Mouse (Mus musculus) right cerebral cortex, postnatal 14 days (tissue): ENCODE results near the gene Taf3.

ENCODE experiments used
- DNase-seq: peaks from one replicate; pipeline ENCODE4 v3.0.0; 2022

The Taf3 gene

DNA sequence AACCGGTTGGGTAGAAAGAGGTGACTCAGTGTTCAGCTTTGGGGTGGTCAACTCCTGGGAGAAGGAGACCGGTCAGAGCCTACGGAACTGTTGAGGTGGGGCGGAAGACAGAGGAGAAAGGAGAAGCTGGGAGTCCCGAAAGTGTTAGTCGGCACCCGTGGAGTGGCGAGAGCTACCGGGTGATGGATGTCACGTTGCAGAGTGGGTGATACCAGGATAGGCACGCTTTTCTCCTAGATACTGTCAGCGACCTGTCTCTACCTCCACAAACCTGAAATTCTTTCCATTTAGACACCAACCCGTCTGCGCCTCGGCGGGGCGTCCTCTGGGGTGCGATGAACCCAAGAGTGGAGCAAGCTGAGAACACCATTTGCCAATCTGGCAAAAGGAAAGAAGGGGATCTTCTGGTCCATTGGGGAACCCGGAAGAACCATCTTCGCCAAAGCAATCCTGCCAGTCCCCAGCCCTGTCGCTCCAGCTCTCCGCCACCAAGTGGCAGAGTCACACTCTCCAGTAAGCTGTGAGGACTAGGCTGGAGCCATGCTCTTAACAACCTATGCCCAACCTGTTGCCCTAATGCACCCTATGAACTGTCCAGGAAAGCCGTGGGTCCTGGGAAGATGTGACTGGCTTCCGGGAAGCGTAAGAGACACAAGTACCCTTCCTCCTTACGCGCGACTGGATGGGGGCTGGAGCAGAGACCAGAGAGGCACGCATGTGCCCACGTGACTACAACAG is 159.3 kb downstream of the Taf3 start, which contains the start of gene 9230102O04Rik:
Gene 9230102O04Rik (minus strand): TSS at position 628 of the 738 bp plus-strand sequence.
- no peak for DNase-seq

DNA sequence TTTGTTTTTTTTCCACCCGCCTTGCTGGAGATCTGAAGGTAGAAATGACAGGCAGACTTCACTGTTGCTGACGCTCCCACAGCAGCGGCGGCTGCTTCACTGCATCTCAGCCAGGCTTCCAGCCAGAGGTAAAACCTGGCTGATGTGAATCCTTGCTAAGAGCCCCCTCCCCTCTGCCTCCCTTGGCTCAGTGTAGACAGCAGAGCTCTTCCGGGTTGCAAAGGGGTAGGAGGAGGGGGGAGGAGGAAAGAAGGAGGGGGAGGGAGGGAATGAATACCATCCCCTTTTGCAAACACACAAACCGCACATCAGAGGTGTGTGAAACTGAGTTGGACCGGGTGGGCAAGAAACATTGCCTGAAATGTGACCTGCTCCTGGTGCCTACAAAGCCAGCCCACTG is 160.8 kb downstream of the Taf3 start:
- DNase-seq, result no peak

DNA sequence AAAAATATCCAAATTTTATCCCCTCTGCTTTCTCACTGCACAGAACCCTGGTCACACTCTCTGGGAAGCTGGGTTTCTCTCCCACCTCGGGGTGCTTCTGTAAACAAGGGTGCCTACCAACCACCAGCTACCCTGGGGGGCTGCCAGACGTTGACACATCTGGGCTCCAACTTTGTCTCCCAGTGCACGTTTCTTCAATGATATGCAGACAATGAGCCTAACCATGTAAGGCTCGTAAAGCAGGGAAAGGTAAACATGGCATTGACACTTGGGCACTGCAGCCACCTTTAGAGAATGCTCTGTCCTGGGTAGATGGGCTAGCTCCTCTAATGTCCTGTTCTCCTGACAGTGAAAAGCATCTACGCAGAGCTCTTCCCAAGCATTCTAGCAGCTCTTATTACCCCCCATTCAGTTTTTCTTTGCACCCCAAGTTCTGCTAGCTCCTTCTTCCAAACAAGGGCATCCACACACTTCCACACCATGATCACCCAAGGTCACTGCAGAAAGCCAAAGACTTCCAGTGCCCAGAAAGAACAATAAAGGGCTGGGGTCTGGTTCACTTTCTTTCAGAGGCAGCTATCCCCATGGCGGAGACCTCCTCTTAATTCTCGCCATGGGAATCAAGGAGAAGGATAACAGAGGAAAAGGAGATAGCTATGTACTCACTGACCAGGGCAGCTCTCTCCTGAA is 161.3 kb downstream of the Taf3 start:
- no peak for DNase-seq

DNA sequence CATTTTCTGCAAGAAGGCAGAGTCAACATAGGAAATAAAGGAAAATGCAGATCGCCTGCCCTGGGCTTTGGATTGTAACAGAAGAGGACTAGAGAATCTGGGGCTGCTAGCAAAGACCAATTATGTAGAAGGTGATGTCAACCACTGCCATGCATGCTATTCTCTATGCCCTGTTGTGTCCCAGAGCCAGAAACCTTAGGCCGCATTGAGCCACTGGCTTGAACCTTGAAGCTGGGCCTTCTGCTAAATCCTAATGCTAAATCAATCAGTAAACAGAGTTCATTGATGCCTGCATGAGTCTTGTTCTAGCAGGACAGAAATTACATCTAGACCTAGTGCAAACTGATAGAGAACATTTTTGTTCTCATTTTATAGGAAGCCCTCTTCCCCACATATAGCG is 162.4 kb downstream of the Taf3 start:
- DNase-seq, result no peak

DNA sequence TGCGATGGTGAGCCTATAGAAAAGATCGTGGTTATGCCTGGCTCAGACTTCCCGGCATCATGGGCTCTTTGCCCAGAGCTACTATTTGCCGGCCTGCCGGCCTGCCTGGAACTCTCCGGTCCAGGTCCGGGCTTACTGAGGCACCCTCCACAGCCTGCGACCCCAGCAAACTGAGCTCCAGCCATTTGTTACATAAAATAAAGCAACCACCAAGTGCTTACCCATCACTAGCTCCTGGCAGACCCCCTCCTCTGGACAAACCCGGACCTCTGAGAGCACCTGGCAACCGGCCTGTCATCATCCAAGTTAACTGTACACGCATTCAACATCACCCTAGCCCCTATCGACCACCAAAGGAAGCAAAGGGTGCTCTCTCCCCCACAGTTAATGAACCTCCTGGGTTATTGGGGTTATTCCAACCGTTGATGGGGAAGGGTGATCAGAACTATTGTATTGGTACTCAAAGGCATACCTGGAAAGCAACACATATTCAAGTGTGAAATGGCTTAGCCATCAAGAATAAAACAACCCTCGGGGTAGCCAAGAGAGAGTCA is 163.1 kb downstream of the Taf3 start:
- no peak for DNase-seq

DNA sequence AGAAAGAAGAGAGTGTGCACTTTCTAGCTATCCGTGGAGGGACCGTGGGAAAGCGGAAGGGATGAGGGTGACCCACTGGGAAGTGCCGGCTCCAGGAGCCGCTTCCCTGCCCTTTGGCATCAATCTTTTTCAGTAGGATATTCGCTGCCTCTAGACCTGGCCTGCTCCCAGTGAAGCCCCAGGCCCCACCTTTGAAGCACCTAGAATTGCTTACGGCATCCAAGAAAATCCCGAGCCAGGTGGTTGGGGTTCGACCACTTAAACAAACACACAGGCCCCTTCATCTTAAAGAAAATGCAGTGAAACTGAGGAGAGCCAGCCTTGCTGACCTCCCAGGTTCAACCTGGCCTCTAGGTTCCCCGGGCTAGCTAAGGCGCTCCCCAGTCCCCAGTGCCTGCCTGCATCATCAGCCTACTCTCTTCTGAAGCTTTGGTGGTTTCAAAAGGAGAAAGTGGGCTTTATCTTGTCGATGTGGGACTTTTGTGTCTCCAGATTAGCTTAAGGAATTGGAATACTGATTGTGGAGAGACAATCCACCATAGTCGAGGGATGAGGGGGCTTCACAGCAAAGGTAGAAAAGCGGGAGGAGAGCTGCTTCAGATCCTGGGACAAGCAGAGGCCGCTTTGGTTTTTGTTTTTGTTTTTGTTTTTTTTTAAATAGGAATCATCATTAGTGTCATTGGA is 163.7 kb downstream of the Taf3 start:
- no peak for DNase-seq

DNA sequence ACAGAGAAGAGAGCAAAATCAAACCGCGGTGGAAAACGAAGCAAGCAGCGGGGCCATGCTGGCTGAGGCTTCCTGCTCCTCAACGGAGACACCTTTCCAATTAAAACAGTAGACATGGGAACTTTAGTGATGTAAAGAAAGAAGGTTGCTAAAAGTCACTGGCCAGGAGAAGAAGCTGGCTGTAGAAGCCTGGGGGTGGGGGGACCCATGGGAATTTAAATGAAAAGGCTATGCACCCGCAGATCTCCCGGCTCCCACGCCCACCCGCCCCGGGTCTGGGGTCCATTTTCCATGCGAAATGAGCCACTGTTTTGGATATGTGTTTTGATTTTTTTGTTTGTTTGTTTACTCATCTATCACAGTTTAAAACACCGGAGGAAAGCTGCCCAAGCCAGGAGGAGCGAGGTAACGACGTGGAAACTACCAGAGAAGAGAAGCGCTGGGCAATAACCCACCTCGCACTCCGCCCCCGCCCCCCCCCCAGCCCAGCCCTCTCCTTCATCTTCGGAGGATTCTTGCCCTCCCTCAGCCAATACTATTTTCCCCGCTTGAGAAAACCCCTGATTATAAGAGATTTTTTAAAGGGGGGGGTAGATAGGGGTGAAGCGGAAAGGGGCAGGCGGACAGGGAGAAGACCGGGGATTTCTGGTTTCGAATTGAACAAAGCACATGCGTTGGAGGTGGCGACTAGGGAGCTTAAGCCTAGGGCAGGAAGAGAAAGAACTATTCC is 164.4 kb downstream of the Taf3 start:
- no peak for DNase-seq

DNA sequence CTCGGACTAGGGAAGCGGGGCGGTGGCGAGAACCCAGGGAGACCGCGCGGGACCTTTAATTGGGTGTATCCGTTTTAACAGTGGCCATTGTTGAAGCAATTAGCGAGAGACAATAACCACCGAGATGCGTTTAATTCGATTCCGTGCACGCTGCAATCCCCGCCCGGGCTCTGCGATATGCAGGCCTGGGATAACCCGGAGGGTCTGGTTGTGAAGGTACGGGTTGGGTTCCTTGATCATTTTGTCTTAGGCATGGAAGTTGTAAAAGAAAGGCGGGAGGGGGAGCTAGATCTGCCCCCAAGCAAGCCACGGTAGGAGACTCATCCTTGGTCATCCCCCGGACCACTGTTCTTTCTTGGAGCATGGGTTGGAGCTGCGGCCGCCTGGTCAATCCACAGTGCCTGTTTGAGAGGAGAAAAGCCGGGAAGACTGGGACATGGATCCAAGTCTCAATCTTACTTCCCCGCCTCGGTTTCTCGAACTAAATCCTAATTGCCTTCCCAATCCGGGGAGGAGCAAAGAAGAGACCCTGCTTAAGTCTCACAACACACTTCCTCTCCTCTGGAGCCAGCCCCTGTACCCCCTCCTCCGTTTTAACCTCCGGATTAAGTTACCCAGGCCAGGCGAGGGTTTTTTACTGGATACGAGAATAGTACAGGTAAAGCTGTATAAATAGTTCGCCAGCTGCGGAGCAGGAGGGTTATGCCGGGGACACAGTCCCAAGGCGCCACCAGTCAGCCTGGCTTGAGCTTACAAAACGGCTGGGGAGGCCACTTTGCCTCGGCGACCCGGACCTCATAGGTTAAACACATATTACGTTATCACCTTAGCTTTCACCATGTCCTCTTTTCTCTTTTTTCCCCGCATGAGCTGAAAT is 165.2 kb downstream of the Taf3 start:
- no peak for DNase-seq

DNA sequence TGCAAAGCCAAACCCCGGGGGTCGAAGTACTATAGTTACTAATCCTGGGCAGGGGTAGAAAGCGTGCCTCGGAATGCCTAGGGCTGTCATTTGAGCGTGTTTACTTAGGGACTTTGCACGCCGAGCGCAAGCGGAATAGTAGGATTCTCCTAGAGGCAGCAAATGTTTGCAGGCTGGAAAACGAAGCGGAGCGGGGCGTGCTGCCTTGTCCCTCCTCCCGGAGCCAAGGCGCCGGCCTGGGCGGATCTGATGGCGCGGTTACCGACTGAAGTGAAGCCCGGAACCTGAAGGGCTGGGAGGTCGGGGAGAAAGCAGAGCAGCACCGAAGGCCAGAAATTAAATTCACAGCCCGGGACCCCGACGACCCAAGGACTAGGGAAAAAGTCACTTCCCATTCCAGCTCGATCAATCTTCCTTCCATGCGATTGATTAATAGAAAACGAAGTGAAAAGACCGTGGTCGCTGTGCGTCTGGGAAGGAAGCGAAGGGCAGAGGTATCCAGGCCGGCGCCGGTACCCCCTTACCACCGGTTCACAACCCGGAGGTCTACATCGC is 165.9 kb downstream of the Taf3 start:
- no peak for DNase-seq

DNA sequence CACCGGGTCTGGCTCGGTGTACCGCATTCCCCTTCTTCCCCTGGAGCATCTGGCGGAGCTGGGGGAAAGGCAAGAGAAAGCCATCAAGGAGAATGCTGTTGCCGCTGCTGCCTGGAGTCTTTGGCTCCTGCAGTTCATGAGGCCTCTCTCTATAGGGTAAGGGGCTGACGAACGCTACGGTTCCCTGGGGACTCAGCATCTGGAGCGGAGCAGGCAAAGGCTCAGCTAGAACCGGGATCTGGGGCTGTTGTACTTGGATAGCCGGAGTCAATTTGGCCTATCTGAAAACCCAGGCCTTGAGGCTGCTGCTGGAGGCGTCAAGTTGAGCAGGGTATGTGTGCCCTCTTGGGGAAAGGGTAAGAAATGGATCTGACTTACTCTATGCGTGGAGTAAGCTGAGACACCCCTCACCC is 166.8 kb downstream of the Taf3 start:
- no peak for DNase-seq

DNA sequence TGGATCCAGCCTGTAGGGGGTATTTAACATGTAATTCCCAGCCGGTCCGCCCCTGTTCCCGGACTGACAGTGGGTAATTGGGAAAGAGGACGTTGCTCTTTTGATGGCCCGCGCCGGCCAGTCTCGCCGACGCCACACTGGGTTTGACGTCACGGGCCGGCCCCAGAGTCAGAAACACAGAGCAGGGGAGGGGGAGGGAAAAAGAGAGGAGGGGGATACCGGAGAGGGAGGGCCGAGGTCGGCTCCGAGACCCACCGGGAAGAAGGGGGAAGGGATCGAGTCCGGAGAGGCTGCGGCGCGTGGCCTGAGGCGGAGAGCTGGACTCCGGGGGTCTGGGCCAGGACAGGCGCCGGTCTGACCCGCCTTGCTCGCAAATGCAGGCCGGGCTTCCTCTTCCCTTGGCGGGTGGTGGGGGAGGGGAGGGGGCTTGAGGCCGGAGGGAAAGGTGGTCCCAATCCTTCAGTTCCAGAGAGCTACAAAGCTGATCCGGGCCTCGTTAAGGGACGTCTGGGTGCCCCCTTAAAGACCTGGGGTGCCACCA is 167.3 kb downstream of the Taf3 start, which contains the start of gene 4930412O13Rik:
Gene 4930412O13Rik (plus strand): TSS at position 202 of the 541 bp plus-strand sequence.
- no peak for DNase-seq

DNA sequence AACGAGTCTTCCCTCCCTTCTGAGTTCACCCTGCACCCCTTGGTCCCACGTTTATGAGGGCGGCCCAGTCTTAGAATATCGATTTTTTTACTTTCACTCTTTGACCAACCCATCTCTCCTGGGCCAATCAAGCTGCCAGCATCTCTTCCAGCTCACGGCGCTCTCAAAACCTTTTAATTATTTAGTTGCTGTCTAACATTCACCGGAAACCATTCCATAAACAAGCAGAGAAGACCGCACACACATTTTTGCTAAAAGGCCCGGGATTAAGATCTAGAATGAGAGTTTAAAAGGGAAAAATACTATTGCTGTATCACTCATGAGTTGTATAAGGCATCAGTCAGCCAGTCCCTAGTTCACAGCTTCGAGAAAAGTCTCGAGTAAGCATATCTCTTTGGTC is 168.1 kb downstream of the Taf3 start:
- DNase-seq, result no peak

DNA sequence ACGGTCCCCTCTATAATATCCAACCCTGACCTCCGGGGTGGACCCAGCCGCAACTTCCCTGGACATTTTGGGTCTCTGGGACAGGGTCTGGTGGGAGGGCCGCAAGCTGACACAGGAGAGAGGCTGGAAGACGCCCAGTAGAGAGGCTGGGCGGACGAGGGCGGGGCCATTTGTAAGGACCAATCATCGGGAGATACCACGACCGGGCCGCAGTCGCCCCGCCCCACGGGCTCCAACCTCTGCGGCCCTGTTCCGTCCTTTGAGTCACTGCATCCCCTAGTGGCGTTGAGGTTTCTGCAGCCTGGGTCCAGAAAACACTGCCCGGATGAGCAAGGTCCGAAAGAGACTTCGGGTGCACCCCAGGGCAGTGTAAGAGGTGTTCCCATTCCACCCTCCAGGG is 168.9 kb downstream of the Taf3 start:
- peak; percentile 58 for DNase-seq

DNA sequence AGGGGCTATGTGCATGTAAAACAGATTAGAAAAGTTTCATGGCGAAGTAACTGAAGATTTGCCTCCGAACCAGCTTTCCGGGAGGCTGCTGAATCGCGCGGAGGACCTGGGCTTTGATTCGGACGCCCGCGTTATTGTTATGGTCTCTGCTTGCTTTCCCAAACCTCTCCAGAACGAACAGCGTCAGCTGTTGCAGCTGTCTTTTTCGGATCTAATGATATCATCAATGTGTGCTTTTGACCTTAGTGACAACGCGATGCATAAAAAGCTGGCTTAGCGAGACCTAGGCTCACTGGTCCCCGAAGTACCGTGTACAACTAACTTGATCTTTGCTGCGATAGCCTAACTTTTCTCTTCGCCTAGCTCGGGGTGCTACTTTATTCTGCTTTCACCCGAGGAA is 169.3 kb downstream of the Taf3 start:
- DNase-seq, result no peak

DNA sequence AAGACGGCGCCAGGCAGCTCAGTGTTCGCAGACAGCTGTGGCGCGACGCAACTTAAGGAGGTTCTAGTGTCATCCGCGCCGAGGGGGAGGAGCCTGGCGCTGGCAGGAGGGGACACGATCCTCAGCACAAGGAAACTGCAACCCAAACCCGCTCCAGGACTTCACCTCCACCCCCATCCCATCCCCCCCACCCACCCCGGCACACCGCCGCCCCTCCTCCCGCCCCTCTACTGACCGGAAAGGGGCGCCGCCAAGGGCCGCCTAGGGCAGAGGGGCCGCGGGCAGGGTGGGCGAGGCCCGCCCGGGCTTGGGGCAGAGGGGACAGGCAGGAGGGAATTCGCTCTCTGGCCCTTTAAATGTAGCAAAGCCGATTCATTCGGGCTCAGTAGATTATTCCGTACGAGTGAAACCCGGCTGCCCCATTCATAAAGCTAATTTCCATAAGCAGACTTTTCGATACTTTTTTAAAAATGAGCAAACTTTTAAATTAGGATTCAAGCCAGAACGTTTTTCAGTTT is 169.8 kb downstream of the Taf3 start:
- no peak for DNase-seq

DNA sequence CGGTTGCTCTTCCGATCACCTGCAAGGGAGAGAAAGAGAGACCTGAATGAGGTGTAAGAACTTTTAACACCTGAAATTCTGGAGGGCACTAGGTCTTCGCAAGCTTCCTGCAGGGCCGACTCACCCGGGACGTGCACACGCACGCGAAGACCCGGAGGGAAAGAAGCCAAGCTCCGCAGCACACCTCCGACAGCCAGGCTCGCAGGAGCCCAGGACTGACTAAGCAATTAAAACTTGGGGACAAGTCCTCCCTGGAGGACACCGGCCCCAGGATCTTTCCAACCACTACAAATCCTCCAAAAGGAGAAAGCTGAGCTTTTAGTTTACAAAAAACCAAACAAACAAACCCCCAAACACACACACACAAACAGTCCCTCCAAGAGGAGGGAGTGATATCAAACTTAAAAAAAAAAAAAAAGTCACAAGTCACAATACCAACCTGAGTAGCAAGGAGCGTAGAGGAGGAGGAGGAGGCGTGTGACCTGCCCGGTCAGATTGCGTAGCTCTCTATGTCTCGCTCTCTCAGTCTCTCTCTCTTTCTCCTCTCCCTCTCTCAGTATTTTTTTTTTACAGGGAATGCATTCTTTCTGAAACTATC is 170.3 kb downstream of the Taf3 start:
- no peak for DNase-seq

DNA sequence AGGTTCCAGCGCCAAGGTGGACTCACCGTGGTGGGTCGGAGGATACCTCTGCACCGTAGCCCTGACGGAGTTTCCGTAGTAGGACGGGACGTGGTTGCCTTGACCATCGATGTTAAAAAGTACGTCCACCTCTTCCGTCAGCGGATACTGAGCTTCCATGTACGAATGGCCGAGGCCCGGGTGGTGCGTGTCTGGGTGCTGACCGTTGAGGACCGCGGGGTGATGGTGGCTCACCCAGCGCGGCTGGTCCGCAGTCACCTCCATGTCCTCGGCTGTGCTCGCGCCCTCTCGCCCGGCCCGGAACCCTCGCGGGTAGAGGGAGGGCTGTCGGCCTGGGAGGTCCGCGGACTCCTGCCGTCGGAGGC is 171.1 kb downstream of the Taf3 start:
- no peak for DNase-seq

DNA sequence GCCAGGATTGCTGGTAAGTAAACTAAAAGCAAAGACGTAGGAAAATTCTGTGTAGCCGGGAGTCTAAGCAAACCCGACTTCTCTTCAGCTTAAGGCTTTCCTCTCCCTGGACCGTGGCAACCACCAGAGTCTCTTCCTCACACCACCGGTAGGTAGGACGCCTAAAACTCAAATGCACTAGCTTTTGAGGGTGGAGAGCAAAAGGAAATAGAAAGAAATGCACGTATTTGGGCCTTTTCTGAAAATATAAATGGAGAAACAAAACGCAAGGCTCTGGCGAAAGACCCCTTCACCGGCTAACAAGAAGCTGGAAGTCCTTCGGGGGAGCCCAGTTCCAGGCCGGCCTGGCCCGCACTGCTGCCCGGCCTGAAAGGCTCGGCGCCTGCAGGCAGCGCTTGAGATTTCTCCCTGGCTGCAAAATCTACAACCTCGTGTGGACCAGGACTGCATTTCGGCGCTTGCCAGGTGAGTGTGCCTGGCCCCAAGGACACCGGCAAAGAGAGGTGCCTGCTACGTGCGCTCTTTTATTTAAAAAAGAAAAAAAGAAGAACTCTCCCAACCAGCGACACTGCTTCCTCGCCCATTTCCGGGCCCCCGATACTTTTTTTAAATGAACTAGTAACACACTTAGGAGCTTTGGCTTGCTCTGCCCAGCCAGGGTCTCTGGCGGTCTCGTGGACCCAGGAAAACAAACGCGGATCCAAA is 171.6 kb downstream of the Taf3 start:
- DNase-seq, result no peak

DNA sequence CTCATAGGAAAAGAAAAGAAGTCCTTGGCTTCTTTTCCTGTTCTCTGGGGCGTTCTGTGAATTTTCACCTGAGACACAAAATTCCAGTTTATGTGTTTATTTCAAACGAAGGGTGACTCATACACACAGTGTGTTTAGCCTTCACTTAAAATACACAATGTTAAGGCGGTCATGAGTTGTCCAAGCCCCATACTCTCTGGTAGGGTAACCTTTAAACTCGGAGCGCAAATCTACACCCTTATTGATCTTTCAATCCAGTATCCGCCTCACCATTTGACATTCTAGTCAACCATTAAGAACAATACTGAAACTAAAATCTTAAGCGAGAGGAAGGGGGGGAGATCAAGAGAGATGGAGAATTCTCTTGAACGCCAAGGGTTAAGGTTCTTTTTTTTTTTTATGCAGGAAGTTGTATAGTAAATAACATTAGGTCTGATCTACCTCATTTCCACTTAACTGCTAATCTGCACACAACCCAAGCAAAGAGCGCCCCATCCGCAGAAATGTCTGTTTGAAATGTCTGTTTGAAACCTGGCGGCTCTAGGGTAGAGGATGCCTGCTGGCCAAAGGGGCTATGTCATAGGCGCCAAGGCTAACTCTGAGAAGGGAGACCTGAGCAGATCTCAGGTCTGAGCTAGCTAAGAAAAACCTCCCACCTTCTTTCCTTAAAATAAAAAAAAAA is 172.6 kb downstream of the Taf3 start:
- DNase-seq, result no peak
